Mouse (Mus musculus) liver (tissue): ENCODE data around the gene Micall2.

Experiments used
- DNase-seq: peaks from one replicate; pipeline ENCODE4 v3.0.0-alpha.2; 2020; ENCODE audit warnings: mixed read lengths

The Micall2 gene

GRCm38 (mm10) chr5:139674940-139675706 is 61.0 kb downstream of the Micall2 start:
- DNase-seq = no peak

GRCm38 (mm10) chr5:139669380-139669779 is 66.8 kb downstream of the Micall2 start:
- peak; percentile 29 for DNase-seq

GRCm38 (mm10) chr5:139668494-139668893 is 67.6 kb downstream of the Micall2 start:
- DNase-seq = peak; percentile 61

- DNase-seq = no peak
Measured at GRCm38 (mm10) chr5:139666496-139666895, 69.6 kb downstream of the Micall2 start.

GRCm38 (mm10) chr5:139665375-139665774 is 70.8 kb downstream of the Micall2 start:
- DNase-seq = no peak

- DNase-seq = no peak
Measured at GRCm38 (mm10) chr5:139661713-139662112, 74.4 kb downstream of the Micall2 start.

GRCm38 (mm10) chr5:139659307-139659706 is 76.8 kb downstream of the Micall2 start:
- no peak for DNase-seq

GRCm38 (mm10) chr5:139658865-139659264 is 77.3 kb downstream of the Micall2 start:
- DNase-seq = no peak

- no peak for DNase-seq
Measured at GRCm38 (mm10) chr5:139657959-139658602, 78.1 kb downstream of the Micall2 start.
